Mouse (Mus musculus) T-helper 2 cell (primary cell): ENCODE results near the gene Sacm1l.

Experiments
- in situ Hi-C: fragments of 300-600 bp; cut with MboI, MseI; formaldehyde crosslinking; loops from one replicate; pipeline ENCODE4 v1.15.1; 2025; ENCODE audit warnings: high pct_unique_total_duplicates

Sacm1l gene

GRCm38 (mm10) chr9:123554599-123554998 lies 25.0 kb downstream of the Sacm1l start:
- in situ Hi-C loops, result no loop called here

GRCm38 (mm10) chr9:123577360-123578192 lies 48.0 kb downstream of the Sacm1l start:
- in situ Hi-C loops, result no loop called here

GRCm38 (mm10) chr9:123589240-123589910 lies 59.8 kb downstream of the Sacm1l start:
- in situ Hi-C loops, result no loop called here

- in situ Hi-C loops, result loop anchor here (5.0 kb wide), 1 partner anchor 42 kb away; no protein-coding TSS in a partner anchor
These were observed 65.6 kb downstream of the Sacm1l start for GRCm38 (mm10) chr9:123595194-123595593.

GRCm38 (mm10) chr9:123596910-123597309 lies 67.4 kb downstream of the Sacm1l start:
- in situ Hi-C loops, result loop anchor here (5.0 kb wide), 1 partner anchor 40 kb away; no protein-coding TSS in a partner anchor

GRCm38 (mm10) chr9:123597376-123597775 lies 67.8 kb downstream of the Sacm1l start:
- in situ Hi-C loops, result loop anchor here (5.0 kb wide), 1 partner anchor 40 kb away; no protein-coding TSS in a partner anchor

GRCm38 (mm10) chr9:123601529-123601928 lies 72.0 kb downstream of the Sacm1l start:
- in situ Hi-C loops, result no loop called here

GRCm38 (mm10) chr9:123620311-123621098 lies 90.9 kb downstream of the Sacm1l start:
- in situ Hi-C loops, result no loop called here

- in situ Hi-C loops, result no loop called here
These were observed 95.2 kb downstream of the Sacm1l start for GRCm38 (mm10) chr9:123624741-123625140.

GRCm38 (mm10) chr9:123625821-123626220 lies 96.3 kb downstream of the Sacm1l start:
- in situ Hi-C loops, result no loop called here

- in situ Hi-C loops, result no loop called here
These were observed 102.1 kb downstream of the Sacm1l start for GRCm38 (mm10) chr9:123631666-123632065.

GRCm38 (mm10) chr9:123632281-123632680 lies 102.7 kb downstream of the Sacm1l start, which contains the start of gene Slc6a20b:
Gene Slc6a20b (minus strand): TSS chr9:123632565.
- in situ Hi-C loops, result no loop called here

GRCm38 (mm10) chr9:123632993-123633392 lies 103.4 kb downstream of the Sacm1l start:
- in situ Hi-C loops, result no loop called here

GRCm38 (mm10) chr9:123636771-123637170 lies 107.2 kb downstream of the Sacm1l start:
- in situ Hi-C loops, result loop anchor here (5.0 kb wide), 1 partner anchor 39 kb away; no protein-coding TSS in a partner anchor

- in situ Hi-C loops, result loop anchor here (5.0 kb wide), 1 partner anchor 41 kb away; no protein-coding TSS in a partner anchor
These were observed 108.7 kb downstream of the Sacm1l start for GRCm38 (mm10) chr9:123638231-123638630.

GRCm38 (mm10) chr9:123638668-123639089 lies 109.1 kb downstream of the Sacm1l start:
- in situ Hi-C loops, result loop anchor here (5.0 kb wide), 1 partner anchor 41 kb away; no protein-coding TSS in a partner anchor

- in situ Hi-C loops, result no loop called here
These were observed 110.5 kb downstream of the Sacm1l start for GRCm38 (mm10) chr9:123640106-123640505.
